Mouse (Mus musculus) embryo, embryonic 11 days (tissue): Measurements from ENCODE around the gene Prelp.
"Not testable (repeated sequence)": the region's sequence is repeated elsewhere in the genome, so short reads cannot be mapped to it uniquely, and the experiment has no call there.

ENCODE experiments used
- DNase-seq: peaks from one replicate; pipeline ENCODE4 v3.0.0-alpha.2; 2015

Gene Prelp

GRCm38 (mm10) chr1:133921304-133921751 lies at the start of gene Prelp:
Gene Prelp (minus strand): TSS chr1:133921414.
- DNase-seq: no peak

- DNase-seq: no peak
Observed at GRCm38 (mm10) chr1:133969427-133969826, 48.2 kb upstream of the Prelp start.

- DNase-seq: no peak
Observed at GRCm38 (mm10) chr1:133968788-133969325, 47.6 kb upstream of the Prelp start.

DNA sequence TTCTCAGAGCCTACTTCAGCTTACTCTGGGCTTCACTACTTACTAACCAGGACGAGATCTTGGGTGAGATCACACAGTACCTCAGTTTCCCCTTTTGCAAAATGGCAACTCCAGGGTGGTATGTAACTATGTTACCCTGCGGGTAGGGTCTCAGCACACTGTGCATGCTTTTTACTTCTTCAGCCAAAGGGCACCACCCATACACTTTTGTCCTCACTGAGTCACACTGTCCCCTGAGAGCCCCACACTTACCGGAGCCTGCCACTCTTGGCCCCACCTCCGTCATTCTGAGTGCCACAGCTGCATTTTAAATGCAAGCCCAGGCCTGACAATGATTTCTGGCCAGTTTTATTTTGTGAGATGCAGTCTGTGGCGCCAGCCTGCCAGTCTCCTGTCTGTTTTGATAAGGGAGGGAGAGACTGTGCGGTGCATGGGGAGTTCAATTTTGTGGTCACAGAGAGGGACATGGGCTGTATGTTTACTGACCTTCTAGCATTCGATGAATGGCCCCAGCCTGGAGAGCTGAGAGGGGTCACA lies 46.3 kb upstream of the Prelp start:
- DNase-seq: no peak

GRCm38 (mm10) chr1:133966044-133966443 lies 44.8 kb upstream of the Prelp start:
- DNase-seq: no peak

GRCm38 (mm10) chr1:133965298-133965697 lies 44.1 kb upstream of the Prelp start:
- peak; percentile 54 for DNase-seq

- no peak for DNase-seq
Observed at GRCm38 (mm10) chr1:133964742-133965141, 43.5 kb upstream of the Prelp start.

DNA sequence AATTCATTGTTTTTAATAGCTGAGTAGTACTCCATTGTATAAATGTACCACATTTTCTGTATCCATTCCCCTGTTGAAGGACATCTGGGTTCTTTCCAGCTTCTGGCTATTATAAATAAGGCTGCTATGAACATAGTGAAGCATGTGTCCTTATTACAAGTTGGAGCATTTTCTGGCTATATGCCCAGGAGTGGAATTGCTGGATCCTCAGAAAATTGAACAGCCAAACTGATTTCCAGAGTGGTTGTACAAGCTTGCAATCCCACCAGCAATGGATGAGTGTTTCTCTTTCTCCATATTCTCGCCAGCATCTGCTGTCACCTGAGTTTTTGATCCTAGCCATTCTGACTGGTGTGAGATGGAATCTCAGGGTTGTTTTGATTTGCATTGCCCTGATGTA lies 42.4 kb upstream of the Prelp start:
- DNase-seq: not testable (repeated sequence)

DNA sequence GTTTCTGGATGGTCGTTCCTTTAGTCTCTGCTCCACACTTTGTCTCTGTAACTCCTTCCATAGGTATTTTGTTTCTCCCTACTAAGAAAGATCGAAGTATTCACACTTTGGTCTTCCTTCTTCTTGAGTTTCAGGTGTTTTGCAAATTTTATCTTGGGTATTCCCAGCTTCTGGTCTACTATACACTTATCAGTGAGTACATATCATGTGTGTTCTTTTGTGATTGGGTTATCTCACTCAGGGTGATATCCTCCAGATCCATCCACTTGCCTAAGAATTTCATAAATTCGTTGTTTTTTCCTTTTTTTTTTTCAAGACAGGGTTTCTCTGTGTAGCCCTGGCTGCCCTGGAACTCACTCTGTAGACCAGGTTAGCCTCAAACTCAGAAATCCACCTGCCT lies 41.9 kb upstream of the Prelp start:
- DNase-seq: not testable (repeated sequence)

DNA sequence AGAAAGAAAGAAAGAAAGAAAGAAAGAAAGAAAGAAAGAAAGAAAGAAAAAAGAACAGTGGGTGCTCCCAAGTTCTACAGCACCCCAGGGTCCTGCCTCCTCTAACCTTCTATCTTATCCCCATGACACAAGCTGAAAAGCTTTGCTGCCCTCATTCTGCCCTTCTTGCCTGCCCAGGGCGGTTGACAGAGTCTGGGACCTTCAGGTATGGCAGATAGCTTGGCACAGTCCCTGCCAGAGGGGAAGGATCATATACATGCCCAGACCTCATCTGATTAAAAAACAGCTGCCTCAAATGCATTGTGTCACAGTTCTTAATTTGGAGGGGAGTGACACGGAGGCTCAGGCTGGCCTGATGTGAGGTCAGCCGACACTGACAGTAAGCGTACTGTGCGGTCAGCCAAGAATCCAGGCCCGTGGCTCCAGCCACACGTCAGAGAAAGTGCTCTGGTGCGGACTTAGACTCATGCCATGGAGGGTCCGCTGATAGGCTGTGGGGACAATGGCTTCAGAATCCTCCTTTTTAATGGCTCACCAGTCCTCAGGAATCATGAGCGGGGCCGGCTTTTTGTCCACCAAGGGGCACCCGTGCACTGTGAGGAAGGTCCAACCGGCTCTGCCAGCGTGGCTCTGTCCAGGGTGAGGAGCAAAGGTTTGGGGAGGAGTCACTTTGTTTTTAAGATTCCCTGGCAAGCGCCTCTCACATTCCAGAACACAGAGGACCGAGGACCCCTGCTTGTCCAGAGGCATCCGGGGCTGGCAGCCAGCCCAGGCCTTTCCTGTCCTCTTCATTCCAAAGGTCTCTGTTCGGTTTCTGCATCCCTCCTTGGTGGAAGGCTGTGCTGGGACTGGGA lies 40.3 kb upstream of the Prelp start:
- peak; percentile 84 for DNase-seq

- DNase-seq: no peak
Observed at GRCm38 (mm10) chr1:133959521-133959920, 38.3 kb upstream of the Prelp start.

DNA sequence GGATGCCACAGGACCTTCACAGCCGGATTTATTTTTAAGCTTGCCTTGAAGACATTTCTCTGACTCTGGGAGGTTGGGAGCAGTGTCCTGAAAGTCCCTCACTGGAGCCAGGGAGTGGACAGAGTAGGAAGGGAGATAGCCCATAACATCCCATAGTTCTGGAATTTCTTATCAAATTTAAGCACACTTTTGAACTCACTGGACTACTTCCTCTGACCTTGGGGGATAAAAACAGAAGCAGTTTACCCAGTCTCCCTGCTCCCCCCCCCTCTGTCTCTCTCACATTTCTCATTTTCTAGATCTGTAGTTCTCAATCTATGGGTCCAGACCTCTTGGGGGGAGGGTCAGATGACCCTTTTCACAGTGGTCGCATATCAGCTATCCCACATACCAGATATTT lies 32.8 kb upstream of the Prelp start:
- no peak for DNase-seq

DNA sequence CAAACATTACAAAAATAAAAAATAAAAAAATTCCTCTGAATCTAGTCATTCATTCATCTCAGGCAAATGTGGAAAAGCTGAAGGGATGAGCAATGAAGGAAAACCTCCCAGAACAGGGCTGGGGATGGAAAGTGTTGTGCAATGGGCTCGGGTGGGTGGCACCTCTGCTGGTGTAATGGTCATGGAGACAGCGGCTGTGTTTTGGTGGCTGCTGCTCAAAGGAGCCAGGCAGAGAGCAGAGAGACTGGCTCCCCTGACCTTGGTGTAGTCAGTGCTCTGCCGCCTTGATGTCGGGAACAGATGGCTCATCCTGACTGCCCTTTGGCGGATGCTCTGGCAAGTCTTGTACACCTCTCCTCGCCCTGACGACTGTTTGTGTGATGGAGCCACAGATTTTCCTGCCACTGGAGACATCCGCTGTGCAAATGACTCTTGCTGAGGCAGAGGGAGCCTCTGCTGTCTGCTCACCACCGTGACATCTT lies 32.1 kb upstream of the Prelp start:
- DNase-seq: no peak

GRCm38 (mm10) chr1:133951598-133951997 lies 30.4 kb upstream of the Prelp start:
- no peak for DNase-seq

DNA sequence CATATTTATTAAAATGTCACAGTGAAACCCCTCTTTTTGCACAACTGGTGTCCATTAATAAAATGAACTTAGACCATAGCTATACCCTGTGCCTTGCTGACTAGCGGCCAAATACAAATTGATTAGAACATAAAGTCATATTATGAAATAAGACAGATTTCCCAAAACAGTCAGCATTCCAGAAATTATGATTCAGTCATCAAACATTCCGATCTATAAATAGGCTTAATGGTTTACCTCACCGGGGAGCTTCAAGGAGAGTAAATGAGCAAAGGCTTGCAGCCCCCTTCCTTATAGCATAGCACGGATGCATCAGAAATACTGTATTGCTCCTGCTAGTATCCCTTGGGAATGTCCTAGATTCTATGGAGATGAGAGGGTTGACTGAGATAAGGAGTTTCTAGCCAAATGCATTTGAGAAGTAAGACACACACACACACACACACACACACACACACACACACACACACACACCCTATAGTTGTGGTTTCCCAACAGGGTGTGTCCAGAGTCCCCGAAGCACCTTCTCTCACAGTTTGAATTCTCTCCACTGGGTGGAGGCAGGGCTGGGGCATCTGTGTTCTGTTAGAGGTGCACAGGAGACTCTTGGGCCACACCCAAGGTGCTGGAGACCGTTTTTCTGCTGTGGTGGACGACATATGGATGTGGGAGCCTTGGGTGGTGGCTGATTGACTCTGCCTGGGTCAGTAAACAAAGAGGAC lies 29.0 kb upstream of the Prelp start:
- DNase-seq: no peak

- DNase-seq: no peak
Observed at GRCm38 (mm10) chr1:133945106-133945505, 23.9 kb upstream of the Prelp start.

- DNase-seq: no peak
Observed at GRCm38 (mm10) chr1:133941904-133942303, 20.7 kb upstream of the Prelp start.

- no peak for DNase-seq
Observed at GRCm38 (mm10) chr1:133941158-133941860, 20.1 kb upstream of the Prelp start.

- DNase-seq: no peak
Observed at GRCm38 (mm10) chr1:133940481-133941092, 19.4 kb upstream of the Prelp start.

DNA sequence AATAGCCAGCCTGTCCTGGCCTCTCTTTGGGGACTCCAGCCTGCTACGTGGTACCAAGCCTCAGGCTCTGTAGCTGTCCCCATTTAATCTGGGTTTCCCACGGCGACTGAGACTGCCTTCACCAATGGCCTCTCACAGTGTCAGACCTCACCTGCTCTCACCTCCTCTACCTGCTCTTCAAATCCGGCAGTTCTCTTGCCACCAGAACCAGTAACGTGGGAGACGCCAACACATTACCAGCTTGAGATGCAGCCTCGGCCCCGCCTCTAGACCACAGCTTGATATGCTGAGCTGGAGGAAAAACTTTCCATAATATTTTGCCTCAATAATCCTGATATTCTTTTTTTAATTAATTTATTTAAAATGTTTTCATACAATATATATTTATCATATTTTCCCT lies 18.5 kb upstream of the Prelp start:
- no peak for DNase-seq

- DNase-seq: no peak
Observed at GRCm38 (mm10) chr1:133936169-133936568, 15.0 kb upstream of the Prelp start.

DNA sequence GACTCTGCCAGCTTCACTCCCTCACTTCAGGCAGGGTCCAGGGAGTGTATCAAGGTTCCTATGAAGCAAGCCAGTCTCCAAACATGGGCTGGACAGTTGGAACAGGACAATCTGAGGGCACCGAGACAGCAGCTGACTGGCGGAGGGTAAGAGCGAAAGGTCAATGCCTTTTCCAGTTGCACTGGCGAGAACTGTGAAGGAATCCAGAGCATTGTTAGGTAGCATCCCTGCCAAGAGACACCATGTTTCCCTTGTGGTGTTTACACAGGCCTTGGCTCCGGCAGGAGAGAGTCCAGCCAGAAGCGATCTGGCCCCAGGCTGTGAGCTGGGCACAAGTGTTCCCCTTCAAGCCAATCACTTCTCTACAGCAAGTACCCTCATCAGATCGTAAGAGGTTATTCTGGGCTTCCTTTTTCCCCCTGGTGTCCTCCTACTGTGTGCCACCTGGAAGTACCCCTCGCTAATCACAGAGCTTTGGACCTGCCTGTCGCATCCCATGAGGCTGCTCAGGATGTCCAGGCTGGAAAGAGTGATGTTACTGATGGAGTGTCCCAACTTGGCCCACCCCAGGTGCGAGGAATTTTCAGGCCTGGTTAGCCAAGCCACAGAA lies 13.2 kb upstream of the Prelp start:
- DNase-seq: no peak
